Mouse (Mus musculus): ENCODE data around the gene Fbxw11.

DNA sequence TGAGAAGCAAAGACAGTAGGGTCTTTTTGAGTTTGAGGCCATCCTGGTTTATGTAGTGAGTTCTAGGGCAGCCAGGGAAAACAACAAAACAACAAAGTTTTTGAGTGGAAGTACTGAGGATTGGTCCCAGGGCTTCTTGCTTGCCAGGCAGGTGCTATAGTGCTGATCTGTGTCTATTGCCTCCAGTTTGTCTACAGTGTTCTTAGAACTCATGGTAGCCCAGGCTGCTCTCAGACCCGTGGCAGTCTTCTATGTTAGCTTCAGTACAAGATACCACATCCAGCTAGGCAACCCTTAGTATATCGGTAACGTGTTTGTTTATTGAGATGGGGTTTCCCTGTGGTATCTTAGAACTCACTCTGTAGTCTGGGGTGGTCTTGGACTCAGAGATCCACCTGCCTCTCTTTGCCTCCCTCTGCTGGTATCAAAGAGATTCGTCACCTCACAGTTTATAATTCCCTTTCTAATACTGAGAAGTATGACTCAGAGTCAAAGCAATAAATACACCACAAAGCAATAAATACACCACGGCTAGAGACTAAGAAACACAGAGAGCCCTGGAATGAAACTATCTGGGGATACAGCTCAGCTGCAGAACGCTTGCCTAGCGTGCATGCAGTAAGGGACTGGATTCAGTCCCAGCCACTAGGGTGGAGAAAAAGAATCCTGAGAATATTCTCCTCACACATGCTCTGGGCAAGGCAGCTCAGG is 51.1 kb downstream of the Fbxw11 start:
- TF ChIP-seq CTCF (IDR thresholded peaks at IDR 0.05; ENCODE audit: extremely low read depth, insufficient read depth, insufficient read length, insufficient replicate concordance) = no peak
- TF ChIP-seq POLR2A (IDR thresholded peaks at IDR 0.05; ENCODE audit: low read depth, low read length) = no peak
